Mouse (Mus musculus) left cerebral cortex, postnatal 36 days (tissue): ENCODE measurements around the gene Ccnt2. TPM values are rescaled to one million over a fixed set of nuclear protein-coding genes. Genes with fewer than 3 reads are reported as not detected.
A peak's percentile ranks its signal among the peaks of the same experiment; 100 is the strongest.

Experiments
- DNase-seq, 2 experiments: peaks; one replicate each; pipeline ENCODE4 v3.0.0; 2021 to 2022; ENCODE audit warnings: low spot score in 2 of 2, mixed read lengths in 1 of 2
- intact Hi-C: fragments of 180-260 bp; cut with DNase I; formaldehyde crosslinking; loops from one replicate; pipeline ENCODE4 v1.15.1; 2025
- total RNA-seq, 2 experiments: library from RNA; stranded (reverse); gene quantifications; 2 replicates each; pipeline ENCODE4 v1.2.3; 2021

Ccnt2 gene
- total RNA-seq, 2 experiments from 2014 or later: 50.8 to 72.3 TPM

GRCm38 (mm10) chr1:127783862-127784261, 9.9 kb downstream of the Ccnt2 start:
- intact Hi-C loops: no loop called here
- no peak for DNase-seq

DNA sequence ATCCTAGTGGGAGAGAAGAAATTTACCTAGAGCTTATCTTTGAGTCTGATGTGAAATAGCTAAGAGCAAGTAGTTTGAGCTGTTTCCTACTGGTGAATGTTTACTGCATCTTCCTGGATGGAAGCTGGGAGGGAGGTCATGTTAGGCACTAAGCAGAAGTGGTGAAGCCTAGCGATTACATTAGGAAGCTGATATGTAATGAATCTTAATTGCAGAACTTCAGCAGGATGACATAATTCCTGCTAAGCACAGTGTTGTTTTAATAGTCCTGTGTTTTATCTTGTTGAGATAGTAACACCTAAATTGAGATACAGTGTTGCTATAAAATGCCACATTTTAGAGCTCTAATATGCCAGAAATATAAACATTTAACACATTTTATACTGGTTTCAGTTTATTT, 11.9 kb downstream of the Ccnt2 start:
- no peak for DNase-seq
- intact Hi-C loops: no loop called here

- intact Hi-C loops: no loop called here
- no peak for DNase-seq
These were observed 15.0 kb downstream of the Ccnt2 start for GRCm38 (mm10) chr1:127788943-127789342.

- no peak for DNase-seq
- intact Hi-C loops: no loop called here
These were observed 19.5 kb downstream of the Ccnt2 start for GRCm38 (mm10) chr1:127793459-127793858.

GRCm38 (mm10) chr1:127795087-127795769, 21.3 kb downstream of the Ccnt2 start:
- no peak for DNase-seq
- intact Hi-C loops: no loop called here

DNA sequence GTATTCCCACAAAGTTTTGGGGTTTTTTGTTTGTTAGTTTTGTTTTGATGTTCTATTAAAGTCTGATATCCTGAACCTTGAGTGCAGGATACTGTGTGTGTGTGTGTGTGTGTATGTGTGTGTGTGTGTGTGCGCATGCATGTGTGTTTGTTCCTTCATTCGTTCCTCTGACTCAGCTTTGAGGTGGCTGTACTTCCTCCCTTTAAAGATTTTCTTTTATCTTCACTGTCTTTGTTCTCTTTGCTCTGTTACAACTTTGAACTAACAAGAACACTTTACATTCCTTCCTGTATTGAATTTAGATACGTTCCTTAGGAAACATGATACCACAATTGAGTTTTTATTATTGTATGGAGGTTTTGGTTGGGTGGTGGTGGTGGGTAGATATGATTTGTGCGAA, 22.4 kb downstream of the Ccnt2 start:
- no peak for DNase-seq
- intact Hi-C loops: no loop called here

DNA sequence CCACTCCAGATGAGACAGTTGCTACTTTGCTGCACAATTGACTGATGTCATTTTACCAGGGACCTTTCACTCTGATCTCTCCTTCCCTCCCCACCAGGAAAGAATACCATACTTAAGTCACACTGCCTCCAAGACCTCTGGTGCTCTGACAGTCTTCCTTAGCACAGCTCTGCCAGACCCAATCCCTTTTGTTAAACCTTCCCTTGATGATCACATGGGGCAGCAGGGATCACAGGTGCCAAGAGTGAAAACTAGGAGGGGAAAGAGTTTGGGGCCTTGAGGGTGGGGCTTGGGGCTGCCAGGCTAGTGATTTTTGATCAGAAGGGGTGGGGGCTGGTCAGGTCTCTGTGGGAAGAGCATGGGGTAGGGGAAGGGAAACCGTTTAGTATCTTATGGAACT, 22.8 kb downstream of the Ccnt2 start:
- intact Hi-C loops: no loop called here

DNA sequence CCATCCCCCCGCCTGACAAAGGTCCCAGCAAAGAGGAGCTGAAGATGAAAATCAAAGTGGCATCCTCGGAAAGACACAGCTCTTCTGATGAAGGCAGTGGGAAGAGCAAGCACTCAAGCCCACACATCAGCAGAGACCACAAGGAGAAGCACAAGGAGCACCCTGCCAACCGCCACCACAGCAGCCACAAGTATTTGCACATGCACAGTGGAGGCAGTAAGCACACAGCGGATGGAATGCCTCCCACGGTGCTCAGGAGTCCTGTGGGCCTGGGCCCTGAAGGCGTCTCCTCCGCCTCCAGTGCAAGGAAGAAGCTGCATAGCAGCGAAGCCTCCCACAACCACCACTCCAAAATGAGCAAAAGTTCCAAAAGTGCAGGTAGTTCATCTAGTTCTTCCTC, 29.0 kb downstream of the Ccnt2 start:
- peak in 1 of 2 experiments; percentile 38 for DNase-seq
- intact Hi-C loops: no loop called here

More for the DNA sequence above, 22.8 kb downstream of the Ccnt2 start:
- DNase-seq: no peak

DNA sequence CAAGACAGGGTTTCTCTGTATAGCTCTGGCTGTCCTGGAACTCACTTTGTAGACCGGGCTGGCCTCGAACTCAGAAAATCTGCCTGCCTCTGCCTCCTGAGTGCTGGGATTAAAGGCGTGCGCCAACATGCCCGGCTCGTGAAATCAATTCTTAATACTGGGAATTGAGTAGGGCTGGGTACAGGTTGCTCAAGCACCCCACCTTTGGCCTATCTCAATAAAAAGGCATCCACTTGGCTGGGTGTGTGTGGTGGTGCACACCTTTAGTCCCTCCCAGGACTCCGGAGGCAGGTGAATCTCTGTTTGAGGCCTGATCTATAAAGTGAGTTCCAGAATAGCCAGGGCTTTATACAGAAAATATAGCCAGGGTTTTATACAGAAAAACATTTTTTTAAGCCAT, 34.7 kb downstream of the Ccnt2 start:
- intact Hi-C loops: no loop called here
- DNase-seq: no peak

- intact Hi-C loops: no loop called here
- no peak for DNase-seq
These were observed 39.0 kb downstream of the Ccnt2 start for GRCm38 (mm10) chr1:127812929-127813328.

GRCm38 (mm10) chr1:127816381-127816780, 42.4 kb downstream of the Ccnt2 start:
- intact Hi-C loops: no loop called here

GRCm38 (mm10) chr1:127827325-127827724, 53.4 kb downstream of the Ccnt2 start:
- intact Hi-C loops: loop anchor here (5.0 kb wide), 3 partner anchors 80 to 315 kb away; no protein-coding TSS in a partner anchor
- DNase-seq: no peak

More at GRCm38 (mm10) chr1:127816381-127816780, 42.4 kb downstream of the Ccnt2 start:
- no peak for DNase-seq

DNA sequence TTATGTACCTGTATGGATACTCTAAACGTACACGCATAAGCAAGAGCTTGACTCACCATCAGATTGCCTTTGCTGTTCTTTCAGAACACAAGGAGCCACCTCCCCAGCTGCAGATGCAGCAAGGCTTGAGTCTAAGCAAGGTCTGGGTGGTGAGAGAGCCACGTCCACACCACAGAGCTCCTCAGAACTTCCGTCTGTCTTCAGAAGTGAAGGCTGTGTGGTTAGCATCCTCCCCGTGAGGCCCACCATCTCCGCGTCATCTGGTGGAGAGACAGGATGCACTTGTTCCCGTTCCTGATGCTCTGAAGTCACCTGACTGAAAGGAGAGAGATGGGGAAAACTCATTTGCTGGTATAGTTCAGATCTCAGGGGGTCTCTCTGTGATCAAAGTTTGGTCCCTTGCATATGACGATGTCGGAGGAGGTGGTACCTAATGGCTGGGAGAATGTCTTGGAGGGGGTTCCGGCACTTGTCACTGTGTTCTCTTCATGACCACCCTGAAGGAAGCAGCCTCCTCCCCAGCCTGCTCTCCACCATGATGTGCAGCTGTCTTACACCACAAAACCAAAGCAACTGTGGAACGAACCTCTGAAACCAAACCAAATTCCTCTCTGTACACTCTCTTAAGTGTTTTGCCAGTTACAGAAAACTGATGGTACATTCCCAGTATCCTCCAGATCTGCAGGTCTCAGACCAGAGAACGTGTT, 56.4 kb downstream of the Ccnt2 start:
- no peak for DNase-seq
- intact Hi-C loops: no loop called here

- intact Hi-C loops: no loop called here
These were observed 59.8 kb downstream of the Ccnt2 start for GRCm38 (mm10) chr1:127833714-127834113.

GRCm38 (mm10) chr1:127834202-127834601, 60.2 kb downstream of the Ccnt2 start:
- intact Hi-C loops: no loop called here
- DNase-seq: no peak

More at GRCm38 (mm10) chr1:127833714-127834113, 59.8 kb downstream of the Ccnt2 start:
- no peak for DNase-seq

- DNase-seq: no peak
- intact Hi-C loops: no loop called here
These were observed 62.7 kb downstream of the Ccnt2 start for GRCm38 (mm10) chr1:127836619-127837018.

DNA sequence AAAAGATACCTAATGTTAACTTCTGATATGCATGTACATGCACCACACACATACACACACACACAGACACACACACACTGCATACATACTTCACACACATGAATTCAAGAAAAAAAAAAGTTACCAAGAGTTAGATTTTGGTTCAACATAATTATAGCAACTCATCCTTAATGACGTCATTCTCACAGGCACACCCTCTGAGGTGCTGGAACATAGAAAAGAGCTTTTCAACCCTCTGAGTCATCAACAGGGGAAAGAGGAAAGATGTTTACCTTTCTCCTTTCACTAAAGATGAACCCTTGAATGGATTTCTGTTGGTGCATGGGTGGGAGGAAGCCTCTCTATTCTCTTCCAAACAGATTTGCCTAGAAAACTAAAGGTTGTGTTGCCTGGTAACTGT, 64.6 kb downstream of the Ccnt2 start:
- no peak for DNase-seq
- intact Hi-C loops: no loop called here

DNA sequence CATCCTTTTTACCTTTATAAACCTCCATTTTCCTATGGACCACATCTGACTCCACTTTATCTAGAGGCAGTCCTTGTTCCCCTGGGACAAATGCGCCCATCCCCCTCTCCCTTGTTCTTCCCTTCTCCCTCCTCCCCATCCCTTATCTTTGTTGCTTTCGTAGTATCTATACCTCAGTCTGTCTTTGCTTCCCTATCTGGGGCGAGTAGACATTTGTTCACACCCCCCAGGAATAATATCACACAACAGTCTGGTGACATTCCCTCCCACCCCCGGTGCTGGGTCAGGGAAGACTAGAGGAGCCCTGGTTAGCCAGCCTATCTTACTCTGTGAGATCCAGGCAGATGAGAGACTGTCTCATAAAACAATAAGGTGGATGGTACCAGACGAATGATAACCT, 71.5 kb downstream of the Ccnt2 start:
- intact Hi-C loops: no loop called here
- no peak for DNase-seq

GRCm38 (mm10) chr1:127850075-127850610, 76.2 kb downstream of the Ccnt2 start:
- intact Hi-C loops: no loop called here
- no peak for DNase-seq

GRCm38 (mm10) chr1:127854486-127855222, 80.7 kb downstream of the Ccnt2 start, which contains the start of gene Map3k19:
TSS of gene Map3k19 (minus strand) at chr1:127855031.
- intact Hi-C loops: no loop called here

More at GRCm38 (mm10) chr1:127854486-127855222, 80.7 kb downstream of the Ccnt2 start, which contains the start of gene Map3k19:
- peak; percentile 23 to 36 for DNase-seq
